Mouse (Mus musculus): ENCODE data around the gene Crmp1. TPM values are rescaled to one million over a fixed set of nuclear protein-coding genes. Genes with fewer than 3 reads are reported as not detected.

The Crmp1 gene
- polyA plus RNA-seq, 1 experiment from 2014 or later = 11.8 TPM

GRCm38 (mm10) chr5:37206364-37206763 is 35.4 kb upstream of the Crmp1 start:
- no peaks in the 10 kb centered on the region for H3K36me3 ChIP-seq (ENCODE audit: control insufficient read depth, insufficient read depth, low read length)
- peaks cover 4% of the 10 kb centered on the region; the same call in 1 of the 2 replicates for H3K27me3 ChIP-seq (ENCODE audit: control insufficient read depth, insufficient read depth, low read length)
- H3K27ac ChIP-seq (ENCODE audit: low read depth, low read length) = no peak overlapping the region
- H3K4me2 ChIP-seq = no peak overlapping the region
- H3K4me1 ChIP-seq (ENCODE audit: control insufficient read depth, insufficient read depth, low read length) = no peaks in the 10 kb centered on the region
- no peak for ATAC-seq (replicated peaks; ENCODE audit: insufficient number of reproducible peaks, low FRiP score, low TSS enrichment)
- H3K9ac ChIP-seq (ENCODE audit: low read depth, low read length) = no peak overlapping the region
- WGBS (ENCODE audit: insufficient replicate concordance) = 54% methylated on average over 2 of the region's 2 CpGs
- H3K9me3 ChIP-seq (replicated peaks; ENCODE audit: control insufficient read depth, low read length) = no peaks in the 10 kb centered on the region
- no peak overlapping the region for H3K4me3 ChIP-seq (ENCODE audit: low read depth, low read length)

- no peaks in the 10 kb centered on the region for H3K36me3 ChIP-seq (ENCODE audit: control insufficient read depth, insufficient read depth, low read length)
- no peaks in the 10 kb centered on the region for H3K9me3 ChIP-seq (replicated peaks; ENCODE audit: control insufficient read depth, low read length)
- no peak overlapping the region for H3K4me3 ChIP-seq (ENCODE audit: low read depth, low read length)
- H3K27ac ChIP-seq (ENCODE audit: low read depth, low read length) = no peak overlapping the region
- no peaks in the 10 kb centered on the region for H3K27me3 ChIP-seq (ENCODE audit: control insufficient read depth, insufficient read depth, low read length)
- 84% methylated on average over 9 of the region's 9 CpGs for WGBS (ENCODE audit: insufficient replicate concordance)
- no peak for ATAC-seq (replicated peaks; ENCODE audit: insufficient number of reproducible peaks, low FRiP score, low TSS enrichment)
- no peaks in the 10 kb centered on the region for H3K4me1 ChIP-seq (ENCODE audit: control insufficient read depth, insufficient read depth, low read length)
- no peak overlapping the region for H3K4me2 ChIP-seq
- no peak overlapping the region for H3K9ac ChIP-seq (ENCODE audit: low read depth, low read length)
Observed at GRCm38 (mm10) chr5:37212938-37213708, 28.6 kb upstream of the Crmp1 start.

- Histone ChIP-seq H3K4me2 (no peak overlapping the region), H3K36me3 (ENCODE audit: control insufficient read depth, insufficient read depth, low read length) (no peaks in the 10 kb centered on the region), H3K27ac (ENCODE audit: low read depth, low read length) (no peak overlapping the region), H3K4me1 (ENCODE audit: control insufficient read depth, insufficient read depth, low read length) (no peaks in the 10 kb centered on the region), H3K9ac (ENCODE audit: low read depth, low read length) (no peak overlapping the region), H3K27me3 (ENCODE audit: control insufficient read depth, insufficient read depth, low read length) (no peaks in the 10 kb centered on the region), H3K4me3 (ENCODE audit: low read depth, low read length) (no peak overlapping the region), H3K9me3 (replicated peaks; ENCODE audit: control insufficient read depth, low read length) (no peaks in the 10 kb centered on the region)
- ATAC-seq (replicated peaks; ENCODE audit: insufficient number of reproducible peaks, low FRiP score, low TSS enrichment) = no peak
- 69% methylated on average over 4 of the region's 4 CpGs for WGBS (ENCODE audit: insufficient replicate concordance)
Observed at GRCm38 (mm10) chr5:37213709-37214103, 28.0 kb upstream of the Crmp1 start.

GRCm38 (mm10) chr5:37214614-37215013 is 27.1 kb upstream of the Crmp1 start:
- no peak for ATAC-seq (replicated peaks; ENCODE audit: insufficient number of reproducible peaks, low FRiP score, low TSS enrichment)
- H3K9me3 ChIP-seq (replicated peaks; ENCODE audit: control insufficient read depth, low read length) = no peaks in the 10 kb centered on the region
- H3K4me3 ChIP-seq (ENCODE audit: low read depth, low read length) = no peak overlapping the region
- H3K4me1 ChIP-seq (ENCODE audit: control insufficient read depth, insufficient read depth, low read length) = no peaks in the 10 kb centered on the region
- H3K36me3 ChIP-seq (ENCODE audit: control insufficient read depth, insufficient read depth, low read length) = no peaks in the 10 kb centered on the region
- no peak overlapping the region for H3K27ac ChIP-seq (ENCODE audit: low read depth, low read length)
- no peak overlapping the region for H3K4me2 ChIP-seq
- 84% methylated on average over 6 of the region's 6 CpGs for WGBS (ENCODE audit: insufficient replicate concordance)
- no peak overlapping the region for H3K9ac ChIP-seq (ENCODE audit: low read depth, low read length)
- H3K27me3 ChIP-seq (ENCODE audit: control insufficient read depth, insufficient read depth, low read length) = no peaks in the 10 kb centered on the region

GRCm38 (mm10) chr5:37215276-37215675 is 26.5 kb upstream of the Crmp1 start:
- ATAC-seq (replicated peaks; ENCODE audit: insufficient number of reproducible peaks, low FRiP score, low TSS enrichment) = no peak
- no peak overlapping the region for H3K4me2 ChIP-seq
- H3K9ac ChIP-seq (ENCODE audit: low read depth, low read length) = no peak overlapping the region
- H3K36me3 ChIP-seq (ENCODE audit: control insufficient read depth, insufficient read depth, low read length) = no peaks in the 10 kb centered on the region
- no peak overlapping the region for H3K27ac ChIP-seq (ENCODE audit: low read depth, low read length)
- H3K27me3 ChIP-seq (ENCODE audit: control insufficient read depth, insufficient read depth, low read length) = no peaks in the 10 kb centered on the region
- H3K9me3 ChIP-seq (replicated peaks; ENCODE audit: control insufficient read depth, low read length) = no peaks in the 10 kb centered on the region
- H3K4me1 ChIP-seq (ENCODE audit: control insufficient read depth, insufficient read depth, low read length) = no peaks in the 10 kb centered on the region
- H3K4me3 ChIP-seq (ENCODE audit: low read depth, low read length) = no peak overlapping the region
- 82% methylated on average over 7 of the region's 7 CpGs for WGBS (ENCODE audit: insufficient replicate concordance)

DNA sequence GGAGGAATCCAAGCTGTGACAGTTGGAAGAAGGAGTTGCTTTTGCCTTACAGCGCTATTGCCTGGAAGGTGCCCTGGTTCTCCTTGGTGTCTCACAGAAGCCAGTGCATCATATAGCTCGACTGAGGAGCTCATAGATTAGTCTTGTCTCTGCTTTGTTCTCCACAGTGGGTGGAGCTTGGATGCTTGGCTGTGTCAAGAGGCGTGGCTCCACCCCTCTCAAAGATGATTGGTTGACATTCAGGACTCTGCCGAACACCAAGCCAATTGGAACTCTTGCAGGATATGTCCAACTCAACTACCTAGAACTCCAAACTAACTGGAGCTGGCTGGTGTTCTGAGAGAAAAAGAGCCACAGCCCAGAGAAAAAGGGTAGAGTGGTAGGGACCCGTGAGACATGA is 22.1 kb upstream of the Crmp1 start:
- Histone ChIP-seq H3K4me3 (ENCODE audit: low read depth, low read length) (no peak overlapping the region), H3K36me3 (ENCODE audit: control insufficient read depth, insufficient read depth, low read length) (no peaks in the 10 kb centered on the region), H3K9ac (ENCODE audit: low read depth, low read length) (no peak overlapping the region), H3K27ac (ENCODE audit: low read depth, low read length) (no peak overlapping the region), H3K4me1 (ENCODE audit: control insufficient read depth, insufficient read depth, low read length) (no peaks in the 10 kb centered on the region), H3K27me3 (ENCODE audit: control insufficient read depth, insufficient read depth, low read length) (no peaks in the 10 kb centered on the region), H3K9me3 (replicated peaks; ENCODE audit: control insufficient read depth, low read length) (no peaks in the 10 kb centered on the region), H3K4me2 (no peak overlapping the region)
- 44% methylated on average over 5 of the region's 5 CpGs for WGBS (ENCODE audit: insufficient replicate concordance)
- no peak for ATAC-seq (replicated peaks; ENCODE audit: insufficient number of reproducible peaks, low FRiP score, low TSS enrichment)

DNA sequence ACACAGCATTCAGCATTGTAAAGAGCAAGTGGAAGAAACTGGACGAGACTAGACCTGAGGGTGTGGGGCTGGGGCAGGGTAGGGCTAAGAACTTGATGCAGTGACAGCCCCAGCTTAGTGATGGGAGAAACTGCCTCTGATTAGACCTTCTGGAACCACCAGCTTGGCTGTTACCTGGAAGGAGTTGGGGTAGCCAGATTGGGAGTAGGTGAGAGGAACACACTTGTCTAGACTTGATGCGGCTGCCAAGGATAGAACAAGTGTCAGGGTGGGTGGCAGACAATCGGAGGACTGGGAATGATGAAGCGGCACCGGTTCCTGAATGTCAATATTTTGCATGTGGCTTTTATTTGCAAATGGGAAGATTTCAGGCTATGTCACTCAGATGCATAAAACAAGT is 21.2 kb upstream of the Crmp1 start:
- no peaks in the 10 kb centered on the region for H3K36me3 ChIP-seq (ENCODE audit: control insufficient read depth, insufficient read depth, low read length)
- H3K4me3 ChIP-seq (ENCODE audit: low read depth, low read length) = no peak overlapping the region
- H3K4me1 ChIP-seq (ENCODE audit: control insufficient read depth, insufficient read depth, low read length) = no peaks in the 10 kb centered on the region
- no peaks in the 10 kb centered on the region for H3K9me3 ChIP-seq (replicated peaks; ENCODE audit: control insufficient read depth, low read length)
- ATAC-seq (replicated peaks; ENCODE audit: insufficient number of reproducible peaks, low FRiP score, low TSS enrichment) = no peak
- no peak overlapping the region for H3K27ac ChIP-seq (ENCODE audit: low read depth, low read length)
- H3K9ac ChIP-seq (ENCODE audit: low read depth, low read length) = no peak overlapping the region
- 70% methylated on average over 5 of the region's 5 CpGs for WGBS (ENCODE audit: insufficient replicate concordance)
- H3K27me3 ChIP-seq (ENCODE audit: control insufficient read depth, insufficient read depth, low read length) = no peaks in the 10 kb centered on the region
- H3K4me2 ChIP-seq = no peak overlapping the region

DNA sequence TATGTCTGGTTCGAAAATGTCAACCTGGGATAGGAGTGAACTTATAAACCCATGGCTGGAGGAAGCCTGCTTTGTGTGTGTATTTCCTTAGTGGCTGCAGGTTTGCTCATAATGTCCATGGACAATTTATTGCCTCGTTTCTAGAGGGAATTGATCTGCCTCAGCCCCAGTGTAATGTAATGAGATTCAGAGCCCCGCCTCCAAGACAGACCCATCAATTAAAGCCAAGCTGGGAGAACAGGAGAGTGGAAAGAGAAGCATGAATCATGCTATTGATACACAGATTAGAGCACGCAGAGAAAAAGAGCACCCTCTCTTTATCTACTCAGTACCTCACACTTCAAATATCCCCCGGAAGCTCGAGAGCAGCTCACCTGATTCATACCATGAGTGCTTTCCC is 20.2 kb upstream of the Crmp1 start:
- WGBS (ENCODE audit: insufficient replicate concordance) = 60% methylated on average over 6 of the region's 6 CpGs
- Histone ChIP-seq H3K36me3 (ENCODE audit: control insufficient read depth, insufficient read depth, low read length) (no peaks in the 10 kb centered on the region), H3K4me2 (no peak overlapping the region), H3K4me3 (ENCODE audit: low read depth, low read length) (no peak overlapping the region), H3K9me3 (replicated peaks; ENCODE audit: control insufficient read depth, low read length) (no peaks in the 10 kb centered on the region), H3K9ac (ENCODE audit: low read depth, low read length) (no peak overlapping the region), H3K4me1 (ENCODE audit: control insufficient read depth, insufficient read depth, low read length) (no peaks in the 10 kb centered on the region), H3K27ac (ENCODE audit: low read depth, low read length) (no peak overlapping the region), H3K27me3 (ENCODE audit: control insufficient read depth, insufficient read depth, low read length) (no peaks in the 10 kb centered on the region)
- no peak for ATAC-seq (replicated peaks; ENCODE audit: insufficient number of reproducible peaks, low FRiP score, low TSS enrichment)

DNA sequence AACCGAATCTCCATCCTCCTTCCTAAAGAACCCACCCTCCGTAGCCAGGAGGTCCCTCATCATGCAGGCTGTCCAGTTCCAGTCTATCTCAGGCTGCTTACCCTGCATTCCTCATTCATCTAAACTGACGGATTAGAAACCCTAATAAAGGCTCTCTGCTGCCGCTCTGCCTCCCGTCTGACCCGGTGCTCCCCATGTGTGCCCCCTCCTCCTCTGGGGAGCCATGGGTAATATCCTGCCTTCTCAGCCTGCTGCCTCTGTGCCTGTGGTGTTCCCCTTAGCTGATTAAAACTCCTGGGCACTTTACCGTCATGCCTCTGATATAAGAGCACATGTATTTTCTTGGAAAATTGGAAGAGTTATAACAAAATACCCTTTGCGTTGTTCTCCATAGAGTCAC is 19.4 kb upstream of the Crmp1 start:
- Histone ChIP-seq H3K27me3 (ENCODE audit: control insufficient read depth, insufficient read depth, low read length) (no peaks in the 10 kb centered on the region), H3K4me1 (ENCODE audit: control insufficient read depth, insufficient read depth, low read length) (no peaks in the 10 kb centered on the region), H3K36me3 (ENCODE audit: control insufficient read depth, insufficient read depth, low read length) (no peaks in the 10 kb centered on the region), H3K9ac (ENCODE audit: low read depth, low read length) (no peak overlapping the region), H3K9me3 (replicated peaks; ENCODE audit: control insufficient read depth, low read length) (no peaks in the 10 kb centered on the region), H3K4me2 (no peak overlapping the region), H3K27ac (ENCODE audit: low read depth, low read length) (no peak overlapping the region), H3K4me3 (ENCODE audit: low read depth, low read length) (no peak overlapping the region)
- ATAC-seq (replicated peaks; ENCODE audit: insufficient number of reproducible peaks, low FRiP score, low TSS enrichment) = no peak
- WGBS (ENCODE audit: insufficient replicate concordance) = 72% methylated on average over 8 of the region's 8 CpGs
